Mouse (Mus musculus) heart, postnatal 36 days (tissue): ENCODE measurements around the gene Thap7. TPM values are rescaled to one million over a fixed set of nuclear protein-coding genes. Genes with fewer than 3 reads are reported as not detected.

Experiments used
- DNase-seq, 2 experiments: peaks; one replicate each; pipeline ENCODE4 v3.0.0; 2021 to 2022
- intact Hi-C: fragments of 180-260 bp; cut with DNase I; formaldehyde crosslinking; loops from one replicate; pipeline ENCODE4 v1.15.1; 2025
- total RNA-seq, 2 experiments: library from RNA; stranded (reverse); gene quantifications; 2 replicates each; pipeline ENCODE4 v1.2.3; 2021

Gene Thap7
- total RNA-seq, 2 experiments from 2014 or later = 14.7 to 14.8 TPM

GRCm38 (mm10) chr16:17491154-17491553 is 39.8 kb downstream of the Thap7 start:
- intact Hi-C loops = no loop called here
- no peak for DNase-seq

GRCm38 (mm10) chr16:17489469-17490111 is 41.3 kb downstream of the Thap7 start, which contains the start of gene Aifm3:
TSS of gene Aifm3 (plus strand) at chr16:17489611.
- intact Hi-C loops = no loop called here
- peak in 1 of 2 experiments; percentile 18 for DNase-seq

GRCm38 (mm10) chr16:17488478-17489468 is 42.2 kb downstream of the Thap7 start:
- DNase-seq = no peak

GRCm38 (mm10) chr16:17486505-17486904 is 44.4 kb downstream of the Thap7 start:
- intact Hi-C loops = no loop called here
- peak; percentile 23 to 45 for DNase-seq

More at GRCm38 (mm10) chr16:17488478-17489468, 42.2 kb downstream of the Thap7 start:
- intact Hi-C loops = no loop called here

GRCm38 (mm10) chr16:17481465-17481864 is 49.5 kb downstream of the Thap7 start:
- intact Hi-C loops = no loop called here

GRCm38 (mm10) chr16:17478331-17478943 is 52.5 kb downstream of the Thap7 start:
- DNase-seq = no peak
- intact Hi-C loops = no loop called here

More at GRCm38 (mm10) chr16:17481465-17481864, 49.5 kb downstream of the Thap7 start:
- DNase-seq = no peak

Other genes with a start within 250 kb of the Thap7 start
- gene Serpind1, start 199.8 kb downstream of the Thap7 start, total RNA-seq = 1 to 10 TPM; 2.6 to 2.7 TPM
- 10 to 100 TPM; 16.7 to 17.3 TPM for gene Snap29, start 125.2 kb downstream of the Thap7 start, total RNA-seq
- gene Pi4ka, start 124.8 kb downstream of the Thap7 start, total RNA-seq = 10 to 100 TPM; 57.2 to 58.4 TPM
- gene Crkl, start 79.1 kb downstream of the Thap7 start, total RNA-seq = 10 to 100 TPM; 23.4 to 27.4 TPM
- under 1 TPM in 1 of 2 experiments, not detected in 1; 0.11 TPM for gene Aifm3, start 41.5 kb downstream of the Thap7 start, total RNA-seq
- 10 to 100 TPM; 35.4 to 38.3 TPM for gene Lztr1, start 22.4 kb downstream of the Thap7 start, total RNA-seq
- under 1 TPM in 1 of 2 experiments, not detected in 1; 0.19 TPM for gene Lrrc74b, start 30.1 kb upstream of the Thap7 start, total RNA-seq
- gene P2rx6, start 30.7 kb upstream of the Thap7 start, total RNA-seq = 1 to 10 TPM in 1 of 2 experiments, under 1 TPM in 1; 0.73 to 1.4 TPM
- gene Slc7a4, start 52.1 kb upstream of the Thap7 start, total RNA-seq = 1 to 10 TPM; 1.6 to 1.7 TPM
- 10 to 100 TPM; 19.4 to 23.2 TPM for gene Smpd4, start 88.2 kb upstream of the Thap7 start, total RNA-seq
- gene Ccdc74a, start 115.3 kb upstream of the Thap7 start, total RNA-seq = under 1 TPM in 1 of 2 experiments, not detected in 1; 0.60 TPM
- 10 to 100 TPM; 26.2 to 26.6 TPM for gene Med15, start 201.8 kb upstream of the Thap7 start, total RNA-seq
- gene Klhl22, start 228.5 kb upstream of the Thap7 start, total RNA-seq = 10 to 100 TPM; 17.2 to 20.2 TPM